Mouse (Mus musculus) embryonic facial prominence, embryonic 12.5 days (tissue): ENCODE results near the gene Camsap2. TPM values are rescaled to one million over a fixed set of nuclear protein-coding genes. Genes with fewer than 3 reads are reported as not detected.
A peak's percentile ranks its signal among the peaks of the same experiment; 100 is the strongest.

Experiments used
- ATAC-seq: fragments of 200-750 bp; cut with Nextera tagmentation; 2 replicates; pipeline ENCODE4 v1.8.0; 2017; ENCODE audit not compliant: insufficient number of reproducible peaks, insufficient read depth, low FRiP score, low TSS enrichment
- H3K27ac ChIP-seq: fragments of 300-500 bp; sonication (generic); 2 replicates; pipeline ENCODE4 v1.5.1; 2016; ENCODE audit warnings: mild to moderate bottlenecking
- H3K27me3 ChIP-seq: fragments of 300-500 bp; sonication (generic); 2 replicates; pipeline ENCODE4 v1.6.1; 2016; ENCODE audit warnings: mild to moderate bottlenecking, moderate library complexity
- H3K36me3 ChIP-seq: fragments of 300-500 bp; sonication (generic); 2 replicates; pipeline ENCODE4 v1.6.1; 2016; ENCODE audit warnings: mild to moderate bottlenecking
- H3K4me1 ChIP-seq: fragments of 300-500 bp; sonication (generic); 2 replicates; pipeline ENCODE4 v1.6.1; 2016
- H3K4me2 ChIP-seq: fragments of 300-500 bp; sonication (generic); replicated peaks from 2 replicates; pipeline ENCODE4 v1.6.1; 2016; ENCODE audit warnings: mild to moderate bottlenecking, moderate library complexity
- H3K4me3 ChIP-seq: fragments of 300-500 bp; sonication (generic); 2 replicates; pipeline ENCODE4 v1.5.1; 2016; ENCODE audit warnings: mild to moderate bottlenecking
- H3K9ac ChIP-seq: fragments of 300-500 bp; sonication (generic); 2 replicates; pipeline ENCODE4 v1.6.1; 2016; ENCODE audit warnings: mild to moderate bottlenecking, moderate library complexity
- H3K9me3 ChIP-seq: fragments of 300-500 bp; sonication (generic); 2 replicates; pipeline ENCODE4 v1.6.1; 2016; ENCODE audit warnings: mild to moderate bottlenecking, moderate library complexity
- WGBS: fragments of 180-500 bp; shearing (Covaris S2); methylation state at CpG from one replicate; pipeline ENCODE4 v1.1.7; 2016; 5-methylcytosine and 5-hydroxymethylcytosine counted together
- polyA plus RNA-seq: library from polyadenylated mRNA; unstranded; fragments of >200 nt; fragmentation: Nextera tagmentation; extraction: Ambion mirVana; gene quantifications from 2 replicates; pipeline ENCODE4 v1.2.1, GENCODE M21; 2016

Camsap2 gene
- polyA plus RNA-seq, 1 experiment from 2014 or later: 17.1 TPM

GRCm38 (mm10) chr1:136340541-136340940 is 5.4 kb downstream of the Camsap2 start:
- H3K9ac ChIP-seq: no peak overlapping the region
- 97% methylated on average over 3 of the region's 3 CpGs for WGBS
- no peak overlapping the region for H3K27ac ChIP-seq
- H3K4me3 ChIP-seq: no peak overlapping the region
- H3K4me2 ChIP-seq: no peak overlapping the region
- no peak for ATAC-seq
- peaks cover 7% of the 10 kb centered on the region; the same call in 1 of the 2 replicates for H3K36me3 ChIP-seq
- H3K4me1 ChIP-seq: peaks cover 14% of the 10 kb centered on the region
- no peaks in the 10 kb centered on the region for H3K9me3 ChIP-seq
- no peaks in the 10 kb centered on the region for H3K27me3 ChIP-seq

- ATAC-seq: no peak
- H3K4me1 ChIP-seq: no peaks in the 10 kb centered on the region
- 89% methylated on average over 10 of the region's 10 CpGs for WGBS
- H3K4me3 ChIP-seq: no peak overlapping the region
- H3K9ac ChIP-seq: no peak overlapping the region
- H3K27me3 ChIP-seq: no peaks in the 10 kb centered on the region
- no peak overlapping the region for H3K4me2 ChIP-seq
- peaks cover 5% of the 10 kb centered on the region; the same call in 1 of the 2 replicates for H3K36me3 ChIP-seq
- H3K27ac ChIP-seq: no peak overlapping the region
- no peaks in the 10 kb centered on the region for H3K9me3 ChIP-seq
Observed at GRCm38 (mm10) chr1:136334743-136335142, 11.2 kb downstream of the Camsap2 start.

- Histone ChIP-seq H3K9ac (no peak overlapping the region), H3K27me3 (no peaks in the 10 kb centered on the region), H3K27ac (no peak overlapping the region), H3K36me3 (0 out of 2 replicates have a peak, but pooled peaks cover 5% of the 10 kb centered on the region), H3K4me2 (no peak overlapping the region), H3K9me3 (no peaks in the 10 kb centered on the region), H3K4me3 (no peak overlapping the region), H3K4me1 (no peaks in the 10 kb centered on the region)
- ATAC-seq: no peak
- WGBS: 88% methylated on average over 3 of the region's 3 CpGs
Observed at GRCm38 (mm10) chr1:136333512-136333911, 12.4 kb downstream of the Camsap2 start.

GRCm38 (mm10) chr1:136333071-136333470 is 12.8 kb downstream of the Camsap2 start:
- Histone ChIP-seq H3K36me3 (0 out of 2 replicates have a peak, but pooled peaks cover 5% of the 10 kb centered on the region), H3K4me1 (no peaks in the 10 kb centered on the region)
- WGBS: 87% methylated on average over 7 of the region's 7 CpGs

GRCm38 (mm10) chr1:136331836-136332235 is 14.1 kb downstream of the Camsap2 start:
- Histone ChIP-seq H3K4me2 (no peak overlapping the region), H3K9me3 (no peaks in the 10 kb centered on the region), H3K4me1 (no peaks in the 10 kb centered on the region), H3K9ac (no peak overlapping the region), H3K27me3 (no peaks in the 10 kb centered on the region), H3K36me3 (0 out of 2 replicates have a peak, but pooled peaks cover 5% of the 10 kb centered on the region), H3K4me3 (no peak overlapping the region), H3K27ac (no peak overlapping the region)
- WGBS: 93% methylated on average over 4 of the region's 4 CpGs
- no peak for ATAC-seq

More at GRCm38 (mm10) chr1:136333071-136333470, 12.8 kb downstream of the Camsap2 start:
- no peak overlapping the region for H3K9ac ChIP-seq
- no peak overlapping the region for H3K4me3 ChIP-seq
- no peak overlapping the region for H3K4me2 ChIP-seq
- H3K27me3 ChIP-seq: no peaks in the 10 kb centered on the region
- H3K27ac ChIP-seq: no peak overlapping the region
- ATAC-seq: no peak
- no peaks in the 10 kb centered on the region for H3K9me3 ChIP-seq

- H3K4me2 ChIP-seq: no peak overlapping the region
- WGBS: 84% methylated on average over 4 of the region's 4 CpGs
- ATAC-seq: no peak
- H3K27ac ChIP-seq: no peak overlapping the region
- no peaks in the 10 kb centered on the region for H3K27me3 ChIP-seq
- no peak overlapping the region for H3K9ac ChIP-seq
- H3K4me1 ChIP-seq: peaks cover 5% of the 10 kb centered on the region
- no peaks in the 10 kb centered on the region for H3K9me3 ChIP-seq
- H3K4me3 ChIP-seq: no peak overlapping the region
- peaks cover 7% of the 10 kb centered on the region; the same call in 1 of the 2 replicates for H3K36me3 ChIP-seq
Observed at GRCm38 (mm10) chr1:136329426-136329825, 16.5 kb downstream of the Camsap2 start.

- Histone ChIP-seq H3K27me3 (no peaks in the 10 kb centered on the region), H3K27ac (no peak overlapping the region), H3K4me1 (peaks cover 5% of the 10 kb centered on the region), H3K4me3 (no peak overlapping the region), H3K36me3 (peaks cover 7% of the 10 kb centered on the region; the same call in 1 of the 2 replicates), H3K4me2 (no peak overlapping the region), H3K9ac (no peak overlapping the region), H3K9me3 (no peaks in the 10 kb centered on the region)
- WGBS: 37% methylated on average over 2 of the region's 2 CpGs
- peak; percentile 75; the same call in 1 of the 2 replicates for ATAC-seq
Observed at GRCm38 (mm10) chr1:136328640-136329039, 17.3 kb downstream of the Camsap2 start.

- no peak overlapping the region for H3K4me3 ChIP-seq
- H3K27me3 ChIP-seq: no peaks in the 10 kb centered on the region
- no peak overlapping the region for H3K9ac ChIP-seq
- H3K4me1 ChIP-seq: peaks cover 5% of the 10 kb centered on the region
- no peak overlapping the region for H3K4me2 ChIP-seq
- 87% methylated on average over 3 of the region's 3 CpGs for WGBS
- H3K36me3 ChIP-seq: peaks cover 14% of the 10 kb centered on the region
- H3K9me3 ChIP-seq: no peaks in the 10 kb centered on the region
- no peak overlapping the region for H3K27ac ChIP-seq
- no peak for ATAC-seq
Observed at GRCm38 (mm10) chr1:136327638-136328037, 18.3 kb downstream of the Camsap2 start.

- no peaks in the 10 kb centered on the region for H3K9me3 ChIP-seq
- no peak overlapping the region for H3K27ac ChIP-seq
- ATAC-seq: no peak
- WGBS: 37% methylated on average over 4 of the region's 4 CpGs
- peaks cover 5% of the 10 kb centered on the region for H3K4me1 ChIP-seq
- H3K9ac ChIP-seq: no peak overlapping the region
- H3K4me2 ChIP-seq: no peak overlapping the region
- H3K36me3 ChIP-seq: peaks cover 13% of the 10 kb centered on the region
- H3K4me3 ChIP-seq: no peak overlapping the region
- no peaks in the 10 kb centered on the region for H3K27me3 ChIP-seq
Observed at GRCm38 (mm10) chr1:136325933-136326332, 20.0 kb downstream of the Camsap2 start.

GRCm38 (mm10) chr1:136322331-136322730 is 23.6 kb downstream of the Camsap2 start:
- Histone ChIP-seq H3K4me1 (peaks cover 5% of the 10 kb centered on the region), H3K4me2 (no peak overlapping the region), H3K9me3 (no peaks in the 10 kb centered on the region), H3K36me3 (peaks cover 13% of the 10 kb centered on the region), H3K9ac (no peak overlapping the region), H3K4me3 (no peak overlapping the region), H3K27ac (no peak overlapping the region), H3K27me3 (no peaks in the 10 kb centered on the region)
- no peak for ATAC-seq
- 95% methylated on average over 4 of the region's 4 CpGs for WGBS

- Histone ChIP-seq H3K27ac (no peak overlapping the region), H3K27me3 (no peaks in the 10 kb centered on the region), H3K9ac (no peak overlapping the region), H3K4me2 (no peak overlapping the region), H3K36me3 (no peaks in the 10 kb centered on the region), H3K9me3 (no peaks in the 10 kb centered on the region), H3K4me3 (no peak overlapping the region), H3K4me1 (peaks cover 6% of the 10 kb centered on the region; the same call in 1 of the 2 replicates)
- ATAC-seq: no peak
Observed at GRCm38 (mm10) chr1:136316317-136316716, 29.6 kb downstream of the Camsap2 start.

GRCm38 (mm10) chr1:136309193-136309592 is 36.7 kb downstream of the Camsap2 start:
- 84% methylated on average over 5 of the region's 5 CpGs for WGBS
- H3K9ac ChIP-seq: no peak overlapping the region
- H3K4me1 ChIP-seq: no peaks in the 10 kb centered on the region
- H3K4me3 ChIP-seq: no peak overlapping the region
- no peaks in the 10 kb centered on the region for H3K27me3 ChIP-seq
- no peak for ATAC-seq
- H3K27ac ChIP-seq: no peak overlapping the region
- no peak overlapping the region for H3K4me2 ChIP-seq
- H3K9me3 ChIP-seq: no peaks in the 10 kb centered on the region
- no peaks in the 10 kb centered on the region for H3K36me3 ChIP-seq
